Mouse (Mus musculus): ENCODE measurements at regions not wholly inside any gene's neighbourhood (a gene's known extent, or its start where the extent isn't known, plus 50 kb on each side); places are given as distances from the start of the nearest gene placed in this dataset.

DNA sequence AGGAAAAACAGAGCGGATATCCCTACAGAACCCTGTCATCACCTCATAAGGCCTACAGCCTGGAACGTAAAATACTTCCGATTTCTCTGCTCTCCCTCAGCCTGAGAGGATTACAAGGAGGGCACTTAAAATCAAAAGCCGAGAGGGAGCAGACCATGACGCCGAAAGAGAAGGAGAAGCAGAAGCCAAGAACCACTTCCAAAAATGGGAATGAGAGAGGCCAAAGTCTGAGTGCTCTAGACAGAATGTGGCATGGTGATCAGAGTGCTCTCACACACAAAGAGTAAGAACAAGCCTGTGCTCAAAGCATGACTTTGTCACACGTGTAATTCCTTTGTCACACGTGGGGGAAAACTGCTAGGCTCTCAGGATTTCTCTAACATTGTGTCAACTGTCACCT lies 125.9 kb downstream of the Hlx start:
- DNase-seq (ENCODE audit: low spot score) = no peak

DNA sequence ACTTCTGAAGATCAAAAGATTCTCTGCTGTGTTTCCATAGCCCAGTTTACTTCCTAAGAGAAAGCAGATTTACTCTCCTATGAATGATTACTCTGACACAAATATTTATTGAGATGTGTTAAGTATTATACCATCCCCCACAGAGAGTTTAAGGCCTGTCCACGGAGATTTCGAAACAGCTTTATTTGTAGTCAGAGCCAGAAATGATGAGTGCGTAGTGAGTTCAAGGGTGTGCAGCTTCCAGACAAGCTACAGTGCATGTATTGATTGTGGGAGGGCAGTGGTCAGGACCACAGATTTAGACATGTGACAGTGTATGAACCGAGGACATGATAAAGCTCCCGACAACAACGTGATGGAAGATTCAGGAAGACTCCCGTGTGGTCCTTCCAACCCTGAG lies 126.8 kb downstream of the Hlx start:
- DNase-seq (ENCODE audit: low spot score) = no peak

DNA sequence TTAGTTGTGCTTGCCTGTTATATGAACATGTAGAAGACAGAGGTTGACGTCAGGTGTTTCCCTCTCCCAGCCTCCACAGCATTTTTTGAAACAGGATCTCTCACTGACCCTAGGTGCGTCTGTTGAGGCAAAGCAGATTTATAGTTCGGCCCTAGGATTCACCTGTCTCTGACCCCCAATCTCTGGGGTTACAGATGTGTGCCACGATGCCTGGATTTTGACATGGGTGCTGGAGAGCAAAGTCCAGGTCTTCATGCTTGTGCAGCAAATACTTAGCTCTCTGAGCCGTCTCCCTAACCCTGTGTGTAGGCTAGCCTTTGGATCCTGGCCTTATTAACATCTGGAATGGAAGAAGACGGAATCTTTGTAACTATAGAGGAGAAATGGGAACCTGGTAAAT lies 129.3 kb downstream of the Hlx start:
- DNase-seq (ENCODE audit: low spot score) = no peak

DNA sequence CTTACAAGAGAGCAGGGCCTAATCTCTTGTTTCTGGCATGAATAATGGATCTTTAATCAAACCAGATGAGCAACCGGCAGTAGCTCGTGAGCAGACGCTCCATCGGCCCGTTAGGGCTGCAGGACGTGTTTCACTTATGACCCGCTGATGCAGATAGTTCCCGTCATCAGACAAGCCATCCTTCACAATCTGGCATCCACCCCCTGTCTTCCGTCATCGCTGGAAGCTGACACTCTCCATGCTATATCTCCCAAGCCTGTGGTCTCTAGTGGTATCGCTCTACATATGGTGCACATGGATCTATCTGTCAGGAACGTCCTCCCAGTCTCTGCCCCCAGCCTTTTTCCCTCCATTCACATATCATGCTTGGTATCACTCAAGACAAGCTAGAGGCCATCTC lies 137.0 kb downstream of the Hlx start:
- DNase-seq (ENCODE audit: low spot score) = no peak

DNA sequence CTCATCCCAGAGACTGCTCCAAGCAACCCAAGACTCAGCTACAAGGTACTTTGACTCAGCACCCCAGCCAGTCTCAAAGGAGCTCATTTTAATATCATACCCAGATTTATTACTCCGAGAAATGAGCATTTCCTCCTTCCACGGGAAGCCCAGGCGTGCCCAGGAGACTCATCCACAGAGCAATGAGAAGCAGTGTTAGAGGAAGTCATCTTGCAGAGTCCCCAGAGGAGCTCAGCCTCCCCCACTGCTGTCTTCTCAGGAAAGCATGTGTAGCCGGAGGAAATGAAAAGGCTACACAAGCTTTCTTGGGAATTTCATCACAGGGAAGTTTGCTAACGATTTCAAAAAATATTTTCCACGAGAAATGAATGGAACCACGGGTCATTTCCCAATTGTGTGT lies 141.8 kb downstream of the Hlx start:
- DNase-seq (ENCODE audit: low spot score) = no peak

DNA sequence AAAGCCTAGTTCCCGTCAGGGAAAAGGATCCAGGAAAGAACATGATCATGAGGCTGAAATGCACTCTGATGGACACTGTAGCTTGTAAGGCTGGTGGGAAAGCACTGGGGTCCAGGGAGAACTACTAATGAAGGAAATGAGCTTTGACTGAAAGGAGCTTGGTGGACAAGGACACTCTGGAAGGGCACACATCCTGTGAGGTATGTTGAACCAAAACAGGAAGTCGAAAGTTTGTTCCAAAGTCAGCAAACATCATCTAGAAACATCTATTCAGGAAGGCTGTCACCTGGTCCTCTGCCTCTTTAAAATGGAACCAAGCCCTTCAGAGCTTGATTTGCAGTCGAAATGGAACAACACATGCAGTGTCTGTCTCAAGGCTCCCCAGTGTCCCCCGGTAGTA lies 143.1 kb downstream of the Hlx start:
- DNase-seq (ENCODE audit: low spot score) = no peak

DNA sequence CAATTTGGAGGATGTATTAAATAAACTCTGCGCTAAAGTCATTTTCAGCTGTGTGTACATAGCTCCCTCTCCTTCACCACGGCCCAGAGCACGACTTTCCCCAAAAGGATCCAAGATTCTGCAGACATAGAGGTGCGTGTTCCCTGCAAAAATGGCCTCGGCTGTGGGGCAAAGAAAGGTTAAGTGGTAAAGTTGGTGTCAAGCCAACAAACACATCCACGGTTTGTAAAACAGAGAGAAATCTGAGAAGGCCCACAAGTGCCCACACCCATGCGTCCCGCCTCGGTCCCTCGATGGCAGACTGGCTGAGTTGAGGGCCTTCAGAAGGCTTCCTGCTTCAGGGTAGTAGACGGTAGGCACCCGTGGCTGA lies 147.9 kb downstream of the Hlx start:
- no peak for DNase-seq (ENCODE audit: low spot score)

DNA sequence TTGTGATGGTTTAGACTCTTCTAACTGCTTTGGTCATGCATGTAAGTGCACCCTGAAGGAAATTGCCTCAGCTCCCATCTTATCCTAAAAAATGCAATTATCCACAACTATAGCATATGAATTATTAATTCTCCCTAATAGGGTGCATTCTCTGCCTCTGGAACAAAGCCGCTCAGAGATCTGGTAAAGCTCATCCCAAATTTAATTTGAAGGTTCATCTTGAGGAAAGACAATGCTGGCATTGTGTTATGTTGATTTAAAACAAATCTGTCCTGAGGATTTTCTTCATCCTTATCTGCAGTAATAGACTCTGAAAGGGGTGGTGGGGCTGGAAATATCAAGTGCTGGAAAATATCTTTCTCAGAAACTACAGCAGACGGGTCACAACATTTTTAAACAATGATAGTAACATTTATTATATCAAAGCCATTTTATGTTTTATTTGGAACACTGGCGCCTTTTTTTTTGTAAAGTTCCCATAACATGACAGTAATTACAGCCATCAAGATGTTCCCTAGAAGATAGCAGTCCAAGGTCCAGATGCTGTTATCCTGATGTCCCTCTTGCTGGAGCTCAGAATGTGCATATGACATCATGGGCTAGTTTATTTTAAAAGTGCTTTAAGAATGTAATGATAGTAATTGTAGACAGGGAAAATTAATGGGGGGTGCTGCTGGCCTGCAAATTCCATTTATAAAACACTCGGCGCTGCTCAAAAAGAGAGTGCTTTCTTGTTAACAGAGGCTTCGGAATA lies 148.5 kb downstream of the Hlx start:
- DNase-seq (ENCODE audit: low spot score) = no peak

DNA sequence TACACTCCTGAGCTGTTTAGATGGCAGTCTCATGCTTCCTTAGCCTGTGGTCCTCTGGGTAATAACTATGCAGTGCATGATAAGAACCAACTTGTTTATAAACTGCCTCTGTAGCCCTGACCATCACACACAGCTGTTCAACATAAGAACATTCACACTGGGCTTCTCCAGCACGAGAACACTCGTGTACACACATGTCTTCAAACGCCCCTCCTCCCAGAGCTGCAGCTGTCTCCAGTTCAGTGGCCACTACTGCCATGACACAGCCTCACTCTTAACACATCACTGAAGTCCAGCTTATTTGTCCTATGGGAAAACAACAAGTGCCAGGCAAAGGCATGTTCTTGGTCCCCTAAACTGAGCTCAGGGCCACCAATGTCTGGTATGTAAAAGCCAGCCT lies 152.9 kb downstream of the Hlx start:
- DNase-seq (ENCODE audit: low spot score) = no peak

DNA sequence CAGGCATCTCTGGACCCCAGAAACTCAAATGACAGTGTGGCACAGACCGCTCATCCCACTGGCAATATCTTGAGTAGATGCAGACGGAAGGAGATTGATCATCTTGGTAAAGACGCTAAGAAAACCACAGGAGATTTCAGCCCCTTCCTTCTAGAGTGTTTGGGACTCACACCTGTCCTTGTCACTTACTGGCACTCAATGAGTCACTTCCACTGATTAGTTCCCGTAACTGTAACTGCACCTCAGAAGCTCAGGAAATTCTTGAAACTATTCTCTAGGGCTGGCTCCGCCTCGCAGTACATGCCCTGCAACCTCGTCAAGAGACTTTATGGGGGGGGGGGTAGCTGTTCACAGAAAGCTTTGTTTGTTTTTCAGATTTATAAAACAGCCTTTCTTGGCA lies 155.9 kb downstream of the Hlx start:
- no peak for DNase-seq (ENCODE audit: low spot score)

DNA sequence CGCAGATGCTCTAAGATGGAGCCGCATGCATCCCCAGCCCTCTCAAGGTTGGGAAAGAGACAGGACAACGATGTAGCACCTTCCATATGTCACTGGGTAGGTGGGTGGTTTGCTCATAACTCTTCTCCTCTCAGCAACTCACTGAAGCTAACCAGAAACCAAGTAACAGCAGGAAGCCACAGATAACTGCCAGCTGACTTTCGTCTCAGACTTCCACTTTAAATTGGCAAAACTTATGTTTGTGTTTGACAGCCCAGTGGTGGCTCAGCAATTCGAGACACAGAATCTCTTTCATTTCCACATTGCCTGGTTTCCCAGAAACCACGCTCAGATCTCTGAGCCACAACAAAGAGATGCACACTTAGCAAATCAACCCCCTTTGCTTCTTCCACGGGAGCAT lies 159.1 kb downstream of the Hlx start:
- DNase-seq (ENCODE audit: low spot score) = peak; percentile 10

DNA sequence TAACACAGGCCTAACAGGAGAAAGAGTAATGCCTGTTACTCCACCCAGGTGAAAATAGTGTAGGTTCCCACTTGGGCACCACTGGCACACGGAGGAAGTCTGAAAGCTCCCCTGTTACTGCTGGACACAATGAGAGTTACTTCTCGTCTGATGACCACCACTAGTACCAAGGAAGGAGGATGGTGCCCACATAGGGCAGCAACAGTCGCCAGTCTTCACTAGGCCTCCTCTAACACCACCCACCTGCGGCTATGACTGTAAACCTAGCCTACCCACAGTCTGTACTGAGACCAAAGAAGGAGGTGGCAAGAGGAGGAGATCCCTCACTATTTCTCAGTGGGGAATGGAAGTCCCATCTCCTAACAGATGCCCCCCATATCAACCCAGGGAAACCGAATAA lies 161.7 kb downstream of the Hlx start:
- no peak for DNase-seq (ENCODE audit: low spot score)

DNA sequence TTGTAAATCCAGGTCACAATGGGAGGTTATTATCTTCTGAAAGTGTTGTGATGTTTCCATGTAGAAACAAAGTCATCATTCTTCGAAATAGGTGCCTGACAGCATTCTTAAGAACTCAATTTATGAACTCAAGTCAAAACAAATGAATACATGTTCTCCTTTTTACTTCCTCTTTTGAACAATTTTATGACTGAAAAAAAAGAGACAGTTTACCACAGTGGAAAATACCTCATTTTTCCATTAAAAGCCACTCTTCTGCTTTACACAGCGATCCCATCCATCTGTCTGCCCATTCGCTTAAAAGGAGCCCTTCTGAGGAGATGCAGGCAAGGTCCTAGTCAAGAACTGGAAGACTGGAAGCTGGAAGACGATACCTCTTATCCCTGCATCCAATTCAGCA lies 169.5 kb downstream of the Hlx start:
- no peak for DNase-seq (ENCODE audit: low spot score)

DNA sequence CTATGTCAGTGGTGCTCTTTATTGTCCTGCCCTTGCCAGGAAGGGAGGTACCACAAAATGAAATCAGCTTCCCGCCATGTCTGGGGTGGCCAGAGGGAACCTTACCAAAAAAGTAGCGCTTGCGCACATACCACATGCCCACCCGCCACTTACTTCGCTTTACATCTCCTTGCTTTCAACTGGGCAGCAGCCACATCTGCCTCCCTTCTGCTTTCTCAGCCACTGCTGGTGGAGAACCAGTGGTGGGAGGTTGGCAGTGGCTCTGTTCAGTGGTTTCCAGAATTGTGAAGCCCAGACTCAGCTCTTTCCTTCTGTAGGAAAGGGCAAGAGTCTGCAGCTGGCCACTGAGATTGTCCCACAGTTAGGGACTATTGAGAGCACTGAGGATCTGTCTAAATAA lies 170.2 kb downstream of the Hlx start:
- DNase-seq (ENCODE audit: low spot score) = no peak

DNA sequence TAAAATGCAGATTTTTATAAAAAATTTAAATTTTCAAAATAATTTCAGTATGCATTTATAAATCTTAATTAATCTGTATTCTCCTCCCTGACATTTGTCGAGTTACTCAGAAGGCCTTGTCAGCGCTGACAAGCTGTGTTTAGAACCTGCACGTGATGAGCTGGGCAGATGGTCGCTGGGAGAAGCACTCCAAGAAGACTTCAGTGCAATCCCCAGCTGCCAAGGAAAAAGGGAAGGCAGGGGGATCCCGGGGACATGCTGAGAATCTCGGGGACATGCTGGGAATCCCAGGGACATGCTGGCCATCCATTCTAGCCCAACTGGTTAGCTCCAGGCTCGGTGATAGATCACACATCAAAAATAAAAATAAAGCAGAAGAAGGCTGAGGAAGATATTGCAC lies 172.9 kb downstream of the Hlx start:
- no peak for DNase-seq (ENCODE audit: low spot score)

DNA sequence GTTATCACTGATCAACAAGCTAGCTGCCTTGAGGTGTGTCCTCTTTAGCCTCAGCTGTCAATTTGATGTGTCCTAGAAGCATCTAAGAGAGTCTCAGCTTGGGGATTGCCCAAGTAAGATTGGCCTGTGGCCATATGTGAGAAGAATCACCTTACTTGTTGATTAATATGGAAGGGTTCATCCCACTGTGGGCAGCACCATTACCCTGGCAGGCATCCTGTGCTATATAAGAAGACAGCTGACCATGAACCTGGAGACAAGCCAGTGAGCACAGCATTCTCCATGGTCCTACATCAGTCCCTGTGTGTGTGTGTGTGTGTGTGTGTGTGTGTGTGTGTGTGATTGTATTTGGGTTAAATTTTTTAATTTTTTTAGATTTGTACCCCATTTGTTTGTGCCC lies 178.6 kb downstream of the Hlx start:
- DNase-seq (ENCODE audit: low spot score) = no peak

DNA sequence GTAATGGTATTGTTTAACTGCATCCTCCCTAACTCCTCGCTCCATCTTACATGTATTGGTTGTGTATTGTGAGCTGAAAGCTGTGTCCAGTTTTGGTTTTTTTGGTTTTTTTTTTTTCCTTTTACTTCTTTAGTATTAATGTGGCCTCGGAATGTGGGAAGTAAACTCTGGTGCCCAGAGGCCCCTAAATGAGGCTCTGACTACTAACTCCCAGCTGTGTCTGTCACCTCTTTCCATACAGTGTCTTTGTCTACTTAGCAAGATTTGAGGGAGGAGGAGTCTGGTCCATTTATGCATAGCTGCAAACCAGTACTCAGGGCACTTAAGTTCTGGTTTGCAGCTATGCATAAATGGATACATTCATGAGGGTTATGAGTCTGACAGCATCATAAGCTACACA lies 181.9 kb downstream of the Hlx start:
- DNase-seq (ENCODE audit: low spot score) = no peak

DNA sequence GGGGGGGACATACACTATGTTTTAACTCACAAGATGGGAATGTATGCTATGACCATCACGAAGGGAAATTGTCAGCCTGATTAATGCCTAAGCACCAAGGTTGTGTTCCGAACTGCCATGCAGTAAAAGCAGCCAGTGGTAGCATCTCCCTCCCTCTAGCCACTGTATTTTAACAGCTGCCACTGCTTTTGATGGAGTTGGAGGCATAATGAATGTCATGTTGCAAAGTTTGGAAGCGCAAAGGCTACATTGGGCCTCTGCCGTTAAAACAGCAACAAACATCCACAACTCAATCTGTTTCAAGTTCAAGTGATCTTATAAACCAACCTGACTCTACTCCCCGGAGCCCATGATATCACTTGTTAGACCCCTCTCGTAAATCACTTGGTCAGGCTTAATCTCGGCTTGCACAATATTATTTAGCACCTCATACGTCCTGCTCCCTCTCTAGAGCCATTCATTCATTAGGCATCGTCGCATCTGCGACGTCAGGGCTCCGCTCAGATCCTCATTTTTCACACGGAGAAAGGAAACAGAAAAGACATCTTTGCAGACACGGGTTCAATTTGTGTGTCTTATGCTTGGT lies 184.7 kb downstream of the Hlx start:
- DNase-seq (ENCODE audit: low spot score) = no peak

DNA sequence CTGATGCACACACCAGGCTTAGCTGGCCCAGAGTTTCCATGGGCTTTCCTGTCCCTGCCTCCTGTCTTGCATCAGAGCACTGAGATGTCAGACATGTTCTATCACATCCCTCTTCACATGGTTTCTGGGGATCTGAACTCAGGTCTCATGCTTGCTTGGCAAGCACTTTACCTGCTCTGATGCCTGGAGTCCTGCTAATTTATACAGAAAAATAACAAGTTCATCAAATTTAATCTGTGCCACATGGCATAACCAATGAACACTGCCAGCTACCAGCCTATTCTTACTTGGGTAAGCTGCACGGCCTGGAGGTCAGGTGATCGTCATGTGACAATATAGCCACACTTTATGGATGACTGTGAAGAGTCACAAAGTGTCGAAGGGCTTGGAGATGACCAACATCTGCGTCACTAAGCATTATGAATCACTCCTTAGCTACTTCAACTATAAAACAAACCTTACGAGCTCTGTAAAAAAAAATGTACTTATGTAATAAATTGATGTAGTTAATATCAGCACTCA lies 186.2 kb downstream of the Hlx start:
- DNase-seq (ENCODE audit: low spot score) = no peak

DNA sequence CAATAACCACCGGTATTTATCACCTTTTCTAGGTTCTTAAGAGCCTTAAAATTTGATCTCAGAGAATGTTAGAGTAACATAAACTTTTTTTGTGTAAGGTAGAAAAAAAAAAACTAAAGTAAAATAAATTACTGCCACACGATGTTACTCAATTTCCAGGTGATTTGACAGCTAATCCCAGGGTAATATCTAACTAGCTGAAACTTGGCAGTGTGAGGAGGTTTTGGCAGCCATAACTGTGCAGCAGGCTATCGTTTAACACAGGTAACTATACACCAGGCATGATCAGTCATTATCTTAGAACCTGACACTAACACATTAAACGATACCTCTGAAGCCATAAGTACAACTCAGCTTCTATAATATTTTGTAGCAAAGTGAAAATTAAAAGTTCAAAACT lies 187.3 kb downstream of the Hlx start:
- no peak for DNase-seq (ENCODE audit: low spot score)

DNA sequence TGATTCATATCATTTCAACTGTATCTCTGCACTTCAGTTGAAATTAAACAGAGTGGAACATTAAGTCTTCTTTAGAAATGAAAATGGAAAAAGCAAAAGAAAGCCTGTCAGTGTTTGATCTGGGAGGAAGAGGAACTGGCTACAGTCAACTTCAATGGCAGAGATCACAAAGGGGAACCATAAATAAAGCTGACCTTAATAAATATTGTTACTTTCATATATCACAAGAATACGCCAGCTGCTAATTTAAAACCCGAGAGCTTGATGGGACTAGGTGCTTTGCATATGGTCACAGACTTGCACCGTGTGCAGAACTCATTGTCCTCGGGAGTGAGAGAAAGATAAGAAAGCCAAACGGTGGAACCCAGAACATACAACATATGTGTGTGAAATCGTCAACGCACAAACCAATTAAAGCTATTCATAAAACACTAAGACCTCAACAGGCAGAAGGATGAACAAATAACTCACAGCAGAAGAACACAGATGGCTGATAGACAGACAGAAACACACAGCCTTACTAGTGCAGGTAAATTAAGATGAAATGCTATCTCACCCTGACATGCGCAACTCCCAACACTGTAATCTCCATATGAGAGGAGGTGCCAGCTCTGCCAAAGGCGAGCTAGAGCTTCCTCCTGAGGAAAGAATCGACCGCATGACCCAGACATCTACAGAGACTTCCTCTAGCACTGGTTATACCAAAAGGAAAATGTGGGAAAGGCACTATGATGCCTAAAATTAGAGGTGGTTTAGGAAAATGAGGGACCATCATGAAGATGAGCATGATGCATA lies 189.9 kb downstream of the Hlx start:
- DNase-seq (ENCODE audit: low spot score) = no peak

DNA sequence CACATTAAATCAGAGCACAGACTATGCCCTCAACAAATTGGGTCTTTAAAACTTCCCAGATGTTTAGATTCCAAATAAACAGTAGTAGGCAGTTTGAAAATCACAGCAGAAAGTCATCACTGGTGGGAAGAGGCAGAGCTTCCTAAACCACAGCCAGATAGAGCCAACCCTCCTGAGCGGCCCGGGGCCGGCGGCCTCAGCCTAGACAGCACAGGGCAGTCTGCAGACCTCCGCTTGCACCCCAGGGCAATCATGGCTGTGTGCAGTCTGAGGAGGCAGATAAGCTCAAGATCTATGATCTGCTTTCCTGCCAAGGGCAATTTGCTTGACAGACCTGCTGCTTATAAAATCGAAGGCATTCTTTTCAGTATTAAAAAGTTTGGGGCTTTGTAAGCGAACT lies 192.6 kb downstream of the Hlx start:
- DNase-seq (ENCODE audit: low spot score) = no peak
